Mouse (Mus musculus) olfactory bulb, adult 2 months (tissue): ENCODE measurements around the gene Trappc1. TPM values are rescaled to one million over a fixed set of nuclear protein-coding genes. Genes with fewer than 3 reads are reported as not detected.
"Not testable (repeated sequence)": the region's sequence is repeated elsewhere in the genome, so short reads cannot be mapped to it uniquely, and the experiment has no call there.

Experiments
- H3K27ac ChIP-seq: fragments of 200-500 bp; 2 replicates; pipeline ENCODE4 v1.5.1; 2012; ENCODE audit warnings: low read depth, low read length; ENCODE audit not compliant: insufficient read depth
- H3K4me1 ChIP-seq: fragments of 200-500 bp; 2 replicates; pipeline ENCODE4 v1.6.1; 2012; ENCODE audit warnings: low read length; ENCODE audit not compliant: control insufficient read depth, insufficient read depth
- H3K4me3 ChIP-seq: fragments of 200-500 bp; 2 replicates; pipeline ENCODE4 v1.5.1; 2012; ENCODE audit warnings: mild to moderate bottlenecking, low read depth, low read length, moderate library complexity; ENCODE audit not compliant: insufficient read depth
- CTCF ChIP-seq: fragments of 200-500 bp; IDR thresholded peaks from 2 replicates; pipeline ENCODE4 v1.5.1; 2012; ENCODE audit warnings: low read depth, mild to moderate bottlenecking, low read length, moderate library complexity; ENCODE audit not compliant: insufficient read depth
- POLR2A ChIP-seq: fragments of 200-500 bp; IDR thresholded peaks from 2 replicates; pipeline ENCODE4 v1.6.1; 2012; ENCODE audit warnings: mild to moderate bottlenecking, low read depth, low read length, moderate library complexity; ENCODE audit not compliant: insufficient read depth
- WGBS: fragments of 180-500 bp; shearing (Covaris S2); methylation state at CpG from one replicate; pipeline ENCODE4 v1.1.7; 2018; 5-methylcytosine and 5-hydroxymethylcytosine counted together
- polyA plus RNA-seq: library from polyadenylated mRNA; stranded (reverse); fragments of >200 nt; gene quantifications from 2 replicates; pipeline ENCODE4 v1.2.4, GENCODE M21; 2012; ENCODE audit warnings: low replicate concordance; ENCODE audit not compliant: missing spikeins, insufficient read depth, insufficient read length

The Trappc1 gene
- polyA plus RNA-seq, 1 experiment = not detected

- H3K4me1 ChIP-seq = no peaks in the 10 kb centered on the region
- WGBS = 99% methylated on average over 2 of the region's 2 CpGs
- H3K4me3 ChIP-seq = no peak overlapping the region
- TF ChIP-seq CTCF (no peak), POLR2A (no peak)
- no peak overlapping the region for H3K27ac ChIP-seq
Observed at GRCm38 (mm10) chr11:69306039-69306438, 17.7 kb upstream of the Trappc1 start.

- Histone ChIP-seq H3K27ac (no peak overlapping the region), H3K4me3 (no peak overlapping the region), H3K4me1 (peaks cover 3% of the 10 kb centered on the region; the same call in 1 of the 2 replicates)
- WGBS = 63% methylated on average over 7 of the region's 7 CpGs
- no peak for TF ChIP-seq CTCF
- no peak for TF ChIP-seq POLR2A
Observed at GRCm38 (mm10) chr11:69311266-69311665, 12.5 kb upstream of the Trappc1 start.

- no peak overlapping the region for H3K27ac ChIP-seq
- WGBS = 96% methylated on average over 6 of the region's 6 CpGs
- H3K4me3 ChIP-seq = no peak overlapping the region
- H3K4me1 ChIP-seq = peaks cover 3% of the 10 kb centered on the region; the same call in 1 of the 2 replicates
- TF ChIP-seq POLR2A = no peak
- no peak for TF ChIP-seq CTCF
Observed at GRCm38 (mm10) chr11:69316361-69316760, 7.4 kb upstream of the Trappc1 start.

- H3K27ac ChIP-seq, H3K4me3 ChIP-seq: not testable (repeated sequence)
- H3K4me1 ChIP-seq = peaks cover 11% of the 10 kb centered on the region
- WGBS = 87% methylated on average over 3 of the region's 3 CpGs
Observed at GRCm38 (mm10) chr11:69318000-69318399, 5.8 kb upstream of the Trappc1 start.

GRCm38 (mm10) chr11:69321580-69321979, 2.2 kb upstream of the Trappc1 start:
- TF ChIP-seq POLR2A (no peak), CTCF (no peak)
- H3K4me3 ChIP-seq = no peak overlapping the region
- no peak overlapping the region for H3K27ac ChIP-seq
- peaks cover 22% of the 10 kb centered on the region for H3K4me1 ChIP-seq
- 95% methylated on average over 6 of the region's 6 CpGs for WGBS

GRCm38 (mm10) chr11:69322010-69322409, 1.8 kb upstream of the Trappc1 start:
- Histone ChIP-seq H3K4me3 (no peak overlapping the region), H3K4me1 (peaks cover 25% of the 10 kb centered on the region), H3K27ac (no peak overlapping the region)
- TF ChIP-seq CTCF (no peak), POLR2A (no peak)
- 55% methylated on average over 6 of the region's 6 CpGs for WGBS

GRCm38 (mm10) chr11:69322693-69323471, 898 bp upstream of the Trappc1 start:
- TF ChIP-seq CTCF (no peak), POLR2A (no peak)
- H3K4me1 ChIP-seq = peaks cover 31% of the 10 kb centered on the region
- 10% methylated on average over 18 of the region's 18 CpGs for WGBS
- H3K4me3 ChIP-seq = peak overlapping the region; percentile 77
- peak overlapping the region; percentile 82 for H3K27ac ChIP-seq

GRCm38 (mm10) chr11:69324749-69325148, 969 bp downstream of the Trappc1 start:
- TF ChIP-seq CTCF (no peak), POLR2A (no peak)
- no peak overlapping the region for H3K27ac ChIP-seq
- no peak overlapping the region for H3K4me3 ChIP-seq
- 77% methylated on average over 6 of the region's 6 CpGs for WGBS
- H3K4me1 ChIP-seq = peaks cover 36% of the 10 kb centered on the region

- 7% methylated on average over 26 of the region's 26 CpGs for WGBS
- H3K27ac ChIP-seq = peak within 1 kb of the TSS; percentile 60
- TF ChIP-seq CTCF = no peak
- TF ChIP-seq POLR2A = peak; percentile 83
- peaks cover 36% of the 10 kb centered on the region for H3K4me1 ChIP-seq
- peak within 1 kb of the TSS; percentile 69 for H3K4me3 ChIP-seq
Observed at GRCm38 (mm10) chr11:69325628-69326407, 2.0 kb downstream of the Trappc1 start, which contains the start of gene Kcnab3. Gene Kcnab3 (plus strand): TSS chr11:69326258.
